Mouse (Mus musculus): Measurements from ENCODE around the gene Cactin. TPM values are rescaled to one million over a fixed set of nuclear protein-coding genes. Genes with fewer than 3 reads are reported as not detected.

Cactin gene
- polyA plus RNA-seq (2016; fragmentation: Nextera tagmentation; extraction: Ambion mirVana): 60.8 and 61.8 TPM in 2 replicates

- Histone ChIP-seq H3K4me3 (replicated peaks) (peak within 1 kb of the TSS; percentile 96), H3K36me3 (replicated peaks) (peaks cover 49% of the 10 kb centered on the region), H3K27me3 (peaks cover 6% of the 10 kb centered on the region; the same call in 1 of the 2 replicates), H3K4me2 (peak within 1 kb of the TSS; percentile 77), H3K9me3 (no peaks in the 10 kb centered on the region), H3K4me1 (peaks cover 38% of the 10 kb centered on the region), H3K27ac (peak within 1 kb of the TSS; percentile 88), H3K9ac (peak within 1 kb of the TSS; percentile 79)
- under 1% methylated on average over 68 of the region's 68 CpGs for WGBS
- ATAC-seq (ENCODE audit: low FRiP score): peak; percentile 93
Observed at GRCm38 (mm10) chr10:81320550-81321347, at the start of gene Cactin. TSS of gene Cactin (plus strand) at chr10:81321103.

- Histone ChIP-seq H3K4me2 (no peak overlapping the region), H3K4me3 (replicated peaks) (no peak overlapping the region), H3K36me3 (replicated peaks) (peaks cover 40% of the 10 kb centered on the region), H3K27me3 (no peaks in the 10 kb centered on the region), H3K9ac (no peak overlapping the region), H3K9me3 (0 out of 2 replicates have a peak, but pooled peaks cover 3% of the 10 kb centered on the region), H3K4me1 (peaks cover 10% of the 10 kb centered on the region), H3K27ac (no peak overlapping the region)
- ATAC-seq (ENCODE audit: low FRiP score): no peak
- WGBS: 96% methylated on average over 21 of the region's 21 CpGs
Observed at GRCm38 (mm10) chr10:81272356-81272755, 48.5 kb upstream of the Cactin start.

- H3K27me3 ChIP-seq: no peaks in the 10 kb centered on the region
- ATAC-seq (ENCODE audit: low FRiP score): no peak
- H3K4me1 ChIP-seq: peaks cover 4% of the 10 kb centered on the region
- H3K4me3 ChIP-seq (replicated peaks): no peak overlapping the region
- 0 out of 2 replicates have a peak, but pooled peaks cover 3% of the 10 kb centered on the region for H3K9me3 ChIP-seq
- no peak overlapping the region for H3K27ac ChIP-seq
- no peak overlapping the region for H3K4me2 ChIP-seq
- peaks cover 40% of the 10 kb centered on the region for H3K36me3 ChIP-seq (replicated peaks)
- no peak overlapping the region for H3K9ac ChIP-seq
- WGBS: 95% methylated on average over 19 of the region's 19 CpGs
Observed at GRCm38 (mm10) chr10:81273842-81274241, 47.1 kb upstream of the Cactin start.

GRCm38 (mm10) chr10:81277676-81278075 is 43.2 kb upstream of the Cactin start:
- no peak overlapping the region for H3K4me3 ChIP-seq (replicated peaks)
- 0 out of 2 replicates have a peak, but pooled peaks cover 6% of the 10 kb centered on the region for H3K27me3 ChIP-seq
- H3K4me1 ChIP-seq: 0 out of 2 replicates have a peak, but pooled peaks cover 3% of the 10 kb centered on the region
- H3K9ac ChIP-seq: no peak overlapping the region
- H3K36me3 ChIP-seq (replicated peaks): peaks cover 18% of the 10 kb centered on the region
- H3K27ac ChIP-seq: no peak overlapping the region
- H3K9me3 ChIP-seq: 0 out of 2 replicates have a peak, but pooled peaks cover 3% of the 10 kb centered on the region
- WGBS: 77% methylated on average over 22 of the region's 22 CpGs
- H3K4me2 ChIP-seq: no peak overlapping the region
- ATAC-seq (ENCODE audit: low FRiP score): no peak

GRCm38 (mm10) chr10:81279496-81279895 is 41.4 kb upstream of the Cactin start:
- Histone ChIP-seq H3K27ac (no peak overlapping the region), H3K4me2 (no peak overlapping the region), H3K27me3 (peaks cover 24% of the 10 kb centered on the region), H3K9me3 (0 out of 2 replicates have a peak, but pooled peaks cover 3% of the 10 kb centered on the region), H3K4me3 (replicated peaks) (no peak overlapping the region), H3K36me3 (replicated peaks) (0 out of 2 replicates have a peak, but pooled peaks cover 3% of the 10 kb centered on the region), H3K9ac (no peak overlapping the region), H3K4me1 (0 out of 2 replicates have a peak, but pooled peaks cover 5% of the 10 kb centered on the region)
- ATAC-seq (ENCODE audit: low FRiP score): no peak
- WGBS: 56% methylated on average over 10 of the region's 10 CpGs

GRCm38 (mm10) chr10:81284189-81284588 is 36.7 kb upstream of the Cactin start:
- ATAC-seq (ENCODE audit: low FRiP score): no peak
- H3K27me3 ChIP-seq: peaks cover 45% of the 10 kb centered on the region
- no peak overlapping the region for H3K27ac ChIP-seq
- no peaks in the 10 kb centered on the region for H3K9me3 ChIP-seq
- H3K4me3 ChIP-seq (replicated peaks): no peak overlapping the region
- peaks cover 26% of the 10 kb centered on the region for H3K4me1 ChIP-seq
- H3K9ac ChIP-seq: no peak overlapping the region
- H3K36me3 ChIP-seq (replicated peaks): no peaks in the 10 kb centered on the region
- no peak overlapping the region for H3K4me2 ChIP-seq
- 63% methylated on average over 6 of the region's 6 CpGs for WGBS

GRCm38 (mm10) chr10:81284719-81285118 is 36.2 kb upstream of the Cactin start:
- peak overlapping the region; percentile 46; the same call in 1 of the 2 replicates for H3K4me3 ChIP-seq (replicated peaks)

GRCm38 (mm10) chr10:81285694-81286450 is 35.0 kb upstream of the Cactin start:
- H3K27ac ChIP-seq: no peak overlapping the region
- H3K4me3 ChIP-seq (replicated peaks): peak overlapping the region; percentile 46
- H3K27me3 ChIP-seq: peaks cover 54% of the 10 kb centered on the region
- H3K4me1 ChIP-seq: peaks cover 33% of the 10 kb centered on the region
- 2% methylated on average over 54 of the region's 54 CpGs for WGBS
- peak overlapping the region; percentile 62 for H3K4me2 ChIP-seq
- H3K9me3 ChIP-seq: no peaks in the 10 kb centered on the region
- ATAC-seq (ENCODE audit: low FRiP score): peak; percentile 82
- no peaks in the 10 kb centered on the region for H3K36me3 ChIP-seq (replicated peaks)
- peak overlapping the region; percentile 49 for H3K9ac ChIP-seq

More at GRCm38 (mm10) chr10:81284719-81285118, 36.2 kb upstream of the Cactin start:
- Histone ChIP-seq H3K27me3 (peaks cover 48% of the 10 kb centered on the region), H3K9ac (no peak overlapping the region; the same call in 1 of the 2 replicates), H3K36me3 (replicated peaks) (no peaks in the 10 kb centered on the region), H3K4me1 (peaks cover 28% of the 10 kb centered on the region), H3K9me3 (no peaks in the 10 kb centered on the region), H3K27ac (no peak overlapping the region), H3K4me2 (peak overlapping the region; percentile 62; the same call in 1 of the 2 replicates)
- WGBS: 14% methylated on average over 17 of the region's 17 CpGs
- no peak for ATAC-seq (ENCODE audit: low FRiP score)

- peaks cover 61% of the 10 kb centered on the region for H3K27me3 ChIP-seq
- peaks cover 38% of the 10 kb centered on the region for H3K4me1 ChIP-seq
- peak overlapping the region; percentile 46; the same call in 1 of the 2 replicates for H3K4me3 ChIP-seq (replicated peaks)
- no peak overlapping the region for H3K4me2 ChIP-seq
- no peak overlapping the region for H3K27ac ChIP-seq
- no peaks in the 10 kb centered on the region for H3K9me3 ChIP-seq
- no peak overlapping the region for H3K9ac ChIP-seq
- WGBS: 55% methylated on average over 6 of the region's 6 CpGs
- H3K36me3 ChIP-seq (replicated peaks): no peaks in the 10 kb centered on the region
- no peak for ATAC-seq (ENCODE audit: low FRiP score)
Observed at GRCm38 (mm10) chr10:81286586-81286985, 34.3 kb upstream of the Cactin start.

- Histone ChIP-seq H3K36me3 (replicated peaks) (no peaks in the 10 kb centered on the region), H3K4me1 (peaks cover 38% of the 10 kb centered on the region), H3K9me3 (no peaks in the 10 kb centered on the region), H3K9ac (no peak overlapping the region), H3K27ac (no peak overlapping the region), H3K27me3 (peaks cover 61% of the 10 kb centered on the region), H3K4me2 (no peak overlapping the region), H3K4me3 (replicated peaks) (no peak overlapping the region)
- WGBS: 68% methylated on average over 8 of the region's 8 CpGs
- ATAC-seq (ENCODE audit: low FRiP score): no peak
Observed at GRCm38 (mm10) chr10:81287513-81288157, 33.3 kb upstream of the Cactin start.

- H3K4me3 ChIP-seq (replicated peaks): no peak overlapping the region
- 38% methylated on average over 6 of the region's 6 CpGs for WGBS
- no peak for ATAC-seq (ENCODE audit: low FRiP score)
- H3K9me3 ChIP-seq: no peaks in the 10 kb centered on the region
- no peak overlapping the region for H3K9ac ChIP-seq
- H3K27me3 ChIP-seq: peaks cover 52% of the 10 kb centered on the region
- no peak overlapping the region for H3K4me2 ChIP-seq
- peaks cover 40% of the 10 kb centered on the region for H3K4me1 ChIP-seq
- no peak overlapping the region for H3K27ac ChIP-seq
- no peaks in the 10 kb centered on the region for H3K36me3 ChIP-seq (replicated peaks)
Observed at GRCm38 (mm10) chr10:81288601-81289000, 32.3 kb upstream of the Cactin start.

- no peak overlapping the region for H3K4me3 ChIP-seq (replicated peaks)
- 4% methylated on average over 7 of the region's 7 CpGs for WGBS
- H3K4me1 ChIP-seq: peaks cover 46% of the 10 kb centered on the region
- no peak for ATAC-seq (ENCODE audit: low FRiP score)
- H3K4me2 ChIP-seq: no peak overlapping the region
- no peaks in the 10 kb centered on the region for H3K36me3 ChIP-seq (replicated peaks)
- H3K9ac ChIP-seq: no peak overlapping the region
- peaks cover 45% of the 10 kb centered on the region for H3K27me3 ChIP-seq
- H3K9me3 ChIP-seq: no peaks in the 10 kb centered on the region
- no peak overlapping the region for H3K27ac ChIP-seq
Observed at GRCm38 (mm10) chr10:81289278-81289677, 31.6 kb upstream of the Cactin start.
